Mouse (Mus musculus): ENCODE data around the gene Lman2.

Lman2 gene

GRCm38 (mm10) chr13:55378907-55379580 is 16.5 kb upstream of the Lman2 start:
- CTCF ChIA-PET = interaction anchor here (0.5 to 1.8 kb wide), 19 partner anchors 11 to 273 kb away, joined by 3 to 11 read pairs (median 4); partner anchors contain the start of genes Ddx46 (in 2 of the 4), Grk6 (in 1 of the 4) and Lman2 (in 1 of the 4)
- POLR2A ChIA-PET = interaction anchor here in 3 of 4 experiments (0.6 to 1.6 kb wide), 19 partner anchors 10 to 472 kb away, joined by 3 to 13 read pairs (median 4); partner anchors contain the start of genes Lman2 (in 3 of the 3) and Rgs14 (in 1 of the 3)

- ChIA-PET POLR2A (interaction anchor here in 1 of 4 experiments (1.4 kb wide), 1 partner anchor 37 kb away, joined by 3 read pairs; no protein-coding TSS in a partner anchor), CTCF (no interaction called here)
These were observed 13.3 kb upstream of the Lman2 start for GRCm38 (mm10) chr13:55375877-55376276.

GRCm38 (mm10) chr13:55374206-55374924 is 11.8 kb upstream of the Lman2 start:
- CTCF ChIA-PET = interaction anchor here in 3 of 4 experiments (0.6 to 0.9 kb wide), 4 partner anchors 16 to 44 kb away, joined by 3 to 9 read pairs (median 3); no protein-coding TSS in a partner anchor
- POLR2A ChIA-PET = interaction anchor here in 2 of 4 experiments (0.7 to 1.2 kb wide), 5 partner anchors 10 to 39 kb away, joined by 3 to 4 read pairs (median 3); partner anchors contain the start of gene Lman2 (in 1 of the 2)

GRCm38 (mm10) chr13:55371740-55372139 is 9.2 kb upstream of the Lman2 start:
- CTCF ChIA-PET = no interaction called here
- POLR2A ChIA-PET = interaction anchor here in 3 of 4 experiments (0.5 to 1.5 kb wide), 5 partner anchors 8 to 119 kb away, joined by 3 to 9 read pairs (median 4); partner anchors contain the start of genes Lman2 (in 2 of the 3) and Mxd3 (in 1 of the 3)

- ChIA-PET CTCF (no interaction called here), POLR2A (interaction anchor here in 2 of 4 experiments (0.5 to 1.5 kb wide), 5 partner anchors 8 to 118 kb away, joined by 3 to 9 read pairs (median 4); partner anchors contain the start of genes Lman2 (in 1 of the 2) and Mxd3 (in 1 of the 2))
These were observed 8.6 kb upstream of the Lman2 start for GRCm38 (mm10) chr13:55371007-55371681.

- POLR2A ChIA-PET = interaction anchor here in 1 of 4 experiments (1.0 to 1.9 kb wide), 4 partner anchors 9 to 167 kb away, joined by 3 to 5 read pairs (median 4); partner anchors contain the start of gene Ddx41
- CTCF ChIA-PET = interaction anchor here in 1 of 4 experiments (0.7 kb wide), 1 partner anchor 22 kb away, joined by 3 read pairs; no protein-coding TSS in a partner anchor
These were observed 7.7 kb upstream of the Lman2 start for GRCm38 (mm10) chr13:55370234-55370633.

GRCm38 (mm10) chr13:55369531-55370114 is 7.0 kb upstream of the Lman2 start, which contains the start of gene Rgs14:
Gene Rgs14 (plus strand): TSS chr13:55369732.
- CTCF ChIA-PET = interaction anchor here in 1 of 4 experiments (0.7 to 1.4 kb wide), 2 partner anchors 23 to 40 kb away, joined by 3 to 6 read pairs; partner anchors contain the start of gene Mxd3
- POLR2A ChIA-PET = interaction anchor here in 2 of 4 experiments (0.6 to 1.9 kb wide), 5 partner anchors 9 to 167 kb away, joined by 3 to 8 read pairs (median 4); partner anchors contain the start of genes Ddx41 (in 1 of the 2) and Grk6 (in 1 of the 2)

- CTCF ChIA-PET = interaction anchor here in 1 of 4 experiments (1.4 kb wide), 1 partner anchor 39 kb away, joined by 6 read pairs; the partner anchor contains the start of gene Mxd3
- POLR2A ChIA-PET = interaction anchor here in 2 of 4 experiments (0.6 to 1.9 kb wide), 2 partner anchors 10 to 169 kb away, joined by 3 to 5 read pairs; no protein-coding TSS in a partner anchor
These were observed 5.8 kb upstream of the Lman2 start for GRCm38 (mm10) chr13:55368401-55368800.

GRCm38 (mm10) chr13:55361974-55362452 is 570 bp downstream of the Lman2 start:
- CTCF ChIA-PET = interaction anchor here in 1 of 4 experiments (1.1 kb wide), 1 partner anchor 31 kb away, joined by 5 read pairs; no protein-coding TSS in a partner anchor
- POLR2A ChIA-PET = interaction anchor here in 3 of 4 experiments (1.0 to 2.8 kb wide), 13 partner anchors 8 to 179 kb away, joined by 3 to 17 read pairs (median 7); partner anchors contain the start of genes Grk6 (in 1 of the 3) and Mxd3 (in 1 of the 3)

GRCm38 (mm10) chr13:55361145-55361544 is 1.4 kb downstream of the Lman2 start:
- CTCF ChIA-PET = no interaction called here
- POLR2A ChIA-PET = interaction anchor here in 3 of 4 experiments (1.0 to 2.2 kb wide), 4 partner anchors 14 to 173 kb away, joined by 3 to 15 read pairs (median 4); no protein-coding TSS in a partner anchor

- ChIA-PET CTCF (interaction anchor here in 2 of 4 experiments (0.6 to 2.4 kb wide), 3 partner anchors 8 to 385 kb away, joined by 3 to 9 read pairs (median 4); no protein-coding TSS in a partner anchor), POLR2A (interaction anchor here (0.5 to 15.9 kb wide), 16 partner anchors 7 to 119 kb away, joined by 3 to 243 read pairs (median 5); partner anchors contain the start of genes Lman2 (in 1 of the 4) and Mxd3 (in 1 of the 4))
These were observed 15.8 kb downstream of the Lman2 start for GRCm38 (mm10) chr13:55346745-55347144.

GRCm38 (mm10) chr13:55344286-55344685 is 18.3 kb downstream of the Lman2 start:
- ChIA-PET POLR2A (interaction anchor here in 3 of 4 experiments (0.6 to 15.9 kb wide), 9 partner anchors 9 to 146 kb away, joined by 3 to 243 read pairs (median 7); partner anchors contain the start of genes Mxd3 (in 3 of the 3) and Prelid1 (in 1 of the 3)), CTCF (interaction anchor here in 2 of 4 experiments (0.6 to 1.7 kb wide), 2 partner anchors 16 to 56 kb away, joined by 3 to 4 read pairs; no protein-coding TSS in a partner anchor)

GRCm38 (mm10) chr13:55342469-55342868 is 20.1 kb downstream of the Lman2 start:
- POLR2A ChIA-PET = interaction anchor here in 3 of 4 experiments (0.5 to 15.9 kb wide), 9 partner anchors 12 to 1328 kb away, joined by 3 to 243 read pairs (median 6); partner anchors contain the start of genes Mxd3 (in 2 of the 3) and Lman2 (in 1 of the 3)
- CTCF ChIA-PET = interaction anchor here in 1 of 4 experiments (1.0 to 2.8 kb wide), 2 partner anchors 12 to 15 kb away, joined by 3 to 8 read pairs; partner anchors contain the start of gene Mxd3

- CTCF ChIA-PET = interaction anchor here (0.7 to 2.1 kb wide), 14 partner anchors 8 to 329 kb away, joined by 3 to 18 read pairs (median 6); partner anchors contain the start of genes Lman2 (in 2 of the 4) and Mxd3 (in 2 of the 4)
- POLR2A ChIA-PET = interaction anchor here (0.6 to 15.9 kb wide), 47 partner anchors 8 to 360 kb away, joined by 3 to 243 read pairs (median 4); partner anchors contain the start of genes Mxd3 (in 4 of the 4), Lman2 (in 3 of the 4), Rab24 (in 3 of the 4) and B230219D22Rik (in 1 of the 4)
These were observed 23.3 kb downstream of the Lman2 start for GRCm38 (mm10) chr13:55339259-55339658.

GRCm38 (mm10) chr13:55338131-55339054 is 24.2 kb downstream of the Lman2 start:
- ChIA-PET POLR2A (interaction anchor here (0.6 to 15.9 kb wide), 59 partner anchors 7 to 425 kb away, joined by 3 to 243 read pairs (median 4); partner anchors contain the start of genes Mxd3 (in 4 of the 4), Lman2 (in 3 of the 4), Rab24 (in 3 of the 4) and B230219D22Rik (in 2 of the 4)), CTCF (interaction anchor here (0.7 to 2.1 kb wide), 14 partner anchors 8 to 330 kb away, joined by 3 to 18 read pairs (median 4); partner anchors contain the start of genes Lman2 (in 2 of the 4) and Mxd3 (in 1 of the 4))

Measured in embryonic stem cell, embryonic (primary cell).